Mouse (Mus musculus): ENCODE results near the gene Rad9a. TPM values are rescaled to one million over a fixed set of nuclear protein-coding genes. Genes with fewer than 3 reads are reported as not detected.

Rad9a gene
- polyA plus RNA-seq, 1 experiment from 2014 or later: 39.4 TPM

DNA sequence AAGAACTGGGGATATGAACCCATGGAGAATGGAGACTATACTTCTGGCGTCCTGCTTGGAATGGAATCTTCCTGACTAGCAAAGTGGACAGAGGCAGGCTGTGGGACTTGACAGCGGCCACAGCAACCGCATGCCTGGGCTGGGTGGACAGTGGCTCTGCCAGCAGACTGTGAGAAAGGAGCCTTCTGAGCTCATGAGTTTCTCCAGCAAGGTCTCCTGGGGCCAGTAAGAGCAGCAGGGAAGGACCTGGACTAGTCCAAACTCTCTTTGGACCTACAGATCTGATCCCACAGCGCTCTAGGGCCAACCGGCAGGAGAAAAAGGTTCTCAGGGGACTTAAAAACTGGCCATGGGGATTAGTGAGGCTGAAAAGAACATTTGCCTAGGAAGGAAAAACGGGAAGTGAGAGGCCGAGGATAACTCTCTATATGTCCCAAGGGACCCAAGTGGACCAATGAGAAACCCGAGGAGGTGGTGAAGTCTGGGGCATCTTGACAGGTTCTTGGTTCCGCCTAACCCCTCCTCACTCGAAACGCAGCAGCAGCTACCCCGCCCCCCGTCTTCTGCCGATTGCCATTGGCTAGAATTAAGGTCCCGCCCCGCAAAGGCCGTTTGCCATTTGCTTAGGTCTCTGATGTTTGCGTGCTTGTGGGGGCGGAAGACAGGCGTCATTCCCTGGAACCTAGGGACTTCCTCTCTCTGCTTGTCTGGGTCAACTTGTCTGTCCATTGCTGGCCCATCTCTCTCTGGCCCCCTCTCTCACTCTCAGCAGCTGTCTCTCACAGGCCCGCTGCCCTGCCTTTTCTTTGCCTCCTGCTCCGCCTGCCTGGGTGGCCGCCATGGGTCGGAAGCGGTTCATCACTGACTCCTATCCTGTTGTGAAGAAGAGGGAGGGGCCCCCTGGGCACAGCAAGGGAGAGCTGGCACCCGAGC lies 30.1 kb upstream of the Rad9a start, which contains the start of gene Pold4:
Gene Pold4 (plus strand): TSS at position 647 of the 933 bp plus-strand sequence.
- Histone ChIP-seq H3K27ac (ENCODE audit: low read length) (peak within 1 kb of the TSS; percentile 93), H3K4me3 (ENCODE audit: low read length) (peak within 1 kb of the TSS; percentile 54), H3K9ac (replicated peaks; ENCODE audit: low read length) (peak within 1 kb of the TSS; percentile 75), H3K9me3 (ENCODE audit: low read length) (no peaks in the 10 kb centered on the region), H3K36me3 (ENCODE audit: insufficient read depth, low read length) (no peaks in the 10 kb centered on the region), H3K4me1 (ENCODE audit: insufficient read depth, low read length) (peaks cover 34% of the 10 kb centered on the region), H3K4me2 (replicated peaks; ENCODE audit: low read depth, low read length) (peak within 1 kb of the TSS; percentile 85), H3K27me3 (ENCODE audit: insufficient read depth, low read length) (no peaks in the 10 kb centered on the region)
- peak; percentile 83 for ATAC-seq (ENCODE audit: low FRiP score, low TSS enrichment)
- 10% methylated on average over 26 of the region's 26 CpGs for WGBS

- H3K4me3 ChIP-seq (ENCODE audit: low read length): no peak overlapping the region
- 40% methylated on average over 8 of the region's 8 CpGs for WGBS
- H3K36me3 ChIP-seq (ENCODE audit: insufficient read depth, low read length): no peaks in the 10 kb centered on the region
- peak overlapping the region; percentile 35; the same call in 1 of the 2 replicates for H3K27ac ChIP-seq (ENCODE audit: low read length)
- ATAC-seq (ENCODE audit: low FRiP score, low TSS enrichment): no peak
- no peaks in the 10 kb centered on the region for H3K27me3 ChIP-seq (ENCODE audit: insufficient read depth, low read length)
- peaks cover 34% of the 10 kb centered on the region for H3K4me1 ChIP-seq (ENCODE audit: insufficient read depth, low read length)
- no peaks in the 10 kb centered on the region for H3K9me3 ChIP-seq (ENCODE audit: low read length)
- 0 out of 2 replicates have a peak overlapping the region, but pooled peaks have one; percentile 47 for H3K9ac ChIP-seq (replicated peaks; ENCODE audit: low read length)
- no peak overlapping the region for H3K4me2 ChIP-seq (replicated peaks; ENCODE audit: low read depth, low read length)
Measured at GRCm38 (mm10) chr19:4230415-4230814, 29.0 kb upstream of the Rad9a start.

- H3K27ac ChIP-seq (ENCODE audit: low read length): peak overlapping the region; percentile 35; the same call in 1 of the 2 replicates
- no peaks in the 10 kb centered on the region for H3K27me3 ChIP-seq (ENCODE audit: insufficient read depth, low read length)
- peaks cover 34% of the 10 kb centered on the region for H3K4me1 ChIP-seq (ENCODE audit: insufficient read depth, low read length)
- ATAC-seq (ENCODE audit: low FRiP score, low TSS enrichment): peak; percentile 35; the same call in 1 of the 2 replicates
- H3K4me3 ChIP-seq (ENCODE audit: low read length): no peak overlapping the region
- no peaks in the 10 kb centered on the region for H3K9me3 ChIP-seq (ENCODE audit: low read length)
- no peak overlapping the region for H3K4me2 ChIP-seq (replicated peaks; ENCODE audit: low read depth, low read length)
- peak overlapping the region; percentile 47; the same call in 1 of the 2 replicates for H3K9ac ChIP-seq (replicated peaks; ENCODE audit: low read length)
- 15% methylated on average over 6 of the region's 9 CpGs for WGBS
- no peaks in the 10 kb centered on the region for H3K36me3 ChIP-seq (ENCODE audit: insufficient read depth, low read length)
Measured at GRCm38 (mm10) chr19:4229451-4230076, 28.1 kb upstream of the Rad9a start.

- ATAC-seq (ENCODE audit: low FRiP score, low TSS enrichment): no peak
- Histone ChIP-seq H3K9me3 (ENCODE audit: low read length) (no peaks in the 10 kb centered on the region), H3K4me3 (ENCODE audit: low read length) (no peak overlapping the region), H3K4me1 (ENCODE audit: insufficient read depth, low read length) (peaks cover 34% of the 10 kb centered on the region), H3K4me2 (replicated peaks; ENCODE audit: low read depth, low read length) (no peak overlapping the region), H3K9ac (replicated peaks; ENCODE audit: low read length) (no peak overlapping the region), H3K27me3 (ENCODE audit: insufficient read depth, low read length) (no peaks in the 10 kb centered on the region), H3K36me3 (ENCODE audit: insufficient read depth, low read length) (no peaks in the 10 kb centered on the region), H3K27ac (ENCODE audit: low read length) (no peak overlapping the region)
- 76% methylated on average over 4 of the region's 4 CpGs for WGBS
Measured at GRCm38 (mm10) chr19:4228891-4229290, 27.4 kb upstream of the Rad9a start.

- peaks cover 34% of the 10 kb centered on the region for H3K4me1 ChIP-seq (ENCODE audit: insufficient read depth, low read length)
- H3K27ac ChIP-seq (ENCODE audit: low read length): no peak overlapping the region
- ATAC-seq (ENCODE audit: low FRiP score, low TSS enrichment): peak; percentile 36
- no peaks in the 10 kb centered on the region for H3K36me3 ChIP-seq (ENCODE audit: insufficient read depth, low read length)
- WGBS: 16% methylated on average over 8 of the region's 8 CpGs
- H3K9me3 ChIP-seq (ENCODE audit: low read length): no peaks in the 10 kb centered on the region
- H3K4me3 ChIP-seq (ENCODE audit: low read length): no peak overlapping the region
- no peaks in the 10 kb centered on the region for H3K27me3 ChIP-seq (ENCODE audit: insufficient read depth, low read length)
- H3K9ac ChIP-seq (replicated peaks; ENCODE audit: low read length): peak overlapping the region; percentile 22; the same call in 1 of the 2 replicates
- H3K4me2 ChIP-seq (replicated peaks; ENCODE audit: low read depth, low read length): no peak overlapping the region
Measured at GRCm38 (mm10) chr19:4227894-4228678, 26.6 kb upstream of the Rad9a start.

GRCm38 (mm10) chr19:4227446-4227845 lies 26.0 kb upstream of the Rad9a start:
- Histone ChIP-seq H3K9ac (replicated peaks; ENCODE audit: low read length) (no peak overlapping the region), H3K27me3 (ENCODE audit: insufficient read depth, low read length) (no peaks in the 10 kb centered on the region), H3K27ac (ENCODE audit: low read length) (no peak overlapping the region), H3K4me1 (ENCODE audit: insufficient read depth, low read length) (peaks cover 38% of the 10 kb centered on the region), H3K9me3 (ENCODE audit: low read length) (no peaks in the 10 kb centered on the region), H3K4me2 (replicated peaks; ENCODE audit: low read depth, low read length) (no peak overlapping the region), H3K4me3 (ENCODE audit: low read length) (no peak overlapping the region), H3K36me3 (ENCODE audit: insufficient read depth, low read length) (no peaks in the 10 kb centered on the region)
- WGBS: 68% methylated on average over 5 of the region's 5 CpGs
- ATAC-seq (ENCODE audit: low FRiP score, low TSS enrichment): no peak

- WGBS: 85% methylated on average over 7 of the region's 7 CpGs
- no peaks in the 10 kb centered on the region for H3K27me3 ChIP-seq (ENCODE audit: insufficient read depth, low read length)
- H3K4me2 ChIP-seq (replicated peaks; ENCODE audit: low read depth, low read length): no peak overlapping the region
- no peak overlapping the region for H3K4me3 ChIP-seq (ENCODE audit: low read length)
- no peak for ATAC-seq (ENCODE audit: low FRiP score, low TSS enrichment)
- H3K9ac ChIP-seq (replicated peaks; ENCODE audit: low read length): no peak overlapping the region
- no peak overlapping the region for H3K27ac ChIP-seq (ENCODE audit: low read length)
- no peaks in the 10 kb centered on the region for H3K9me3 ChIP-seq (ENCODE audit: low read length)
- no peaks in the 10 kb centered on the region for H3K36me3 ChIP-seq (ENCODE audit: insufficient read depth, low read length)
- H3K4me1 ChIP-seq (ENCODE audit: insufficient read depth, low read length): peaks cover 41% of the 10 kb centered on the region
Measured at GRCm38 (mm10) chr19:4226779-4227178, 25.3 kb upstream of the Rad9a start.

GRCm38 (mm10) chr19:4222165-4222564 lies 20.7 kb upstream of the Rad9a start:
- peak overlapping the region; percentile 87; the same call in 1 of the 2 replicates for H3K27ac ChIP-seq (ENCODE audit: low read length)
- H3K4me2 ChIP-seq (replicated peaks; ENCODE audit: low read depth, low read length): no peak overlapping the region
- H3K4me3 ChIP-seq (ENCODE audit: low read length): no peak overlapping the region
- H3K27me3 ChIP-seq (ENCODE audit: insufficient read depth, low read length): no peaks in the 10 kb centered on the region
- 39% methylated on average over 11 of the region's 11 CpGs for WGBS
- no peaks in the 10 kb centered on the region for H3K9me3 ChIP-seq (ENCODE audit: low read length)
- ATAC-seq (ENCODE audit: low FRiP score, low TSS enrichment): peak; percentile 47
- H3K4me1 ChIP-seq (ENCODE audit: insufficient read depth, low read length): peaks cover 43% of the 10 kb centered on the region
- H3K9ac ChIP-seq (replicated peaks; ENCODE audit: low read length): no peak overlapping the region
- no peaks in the 10 kb centered on the region for H3K36me3 ChIP-seq (ENCODE audit: insufficient read depth, low read length)

DNA sequence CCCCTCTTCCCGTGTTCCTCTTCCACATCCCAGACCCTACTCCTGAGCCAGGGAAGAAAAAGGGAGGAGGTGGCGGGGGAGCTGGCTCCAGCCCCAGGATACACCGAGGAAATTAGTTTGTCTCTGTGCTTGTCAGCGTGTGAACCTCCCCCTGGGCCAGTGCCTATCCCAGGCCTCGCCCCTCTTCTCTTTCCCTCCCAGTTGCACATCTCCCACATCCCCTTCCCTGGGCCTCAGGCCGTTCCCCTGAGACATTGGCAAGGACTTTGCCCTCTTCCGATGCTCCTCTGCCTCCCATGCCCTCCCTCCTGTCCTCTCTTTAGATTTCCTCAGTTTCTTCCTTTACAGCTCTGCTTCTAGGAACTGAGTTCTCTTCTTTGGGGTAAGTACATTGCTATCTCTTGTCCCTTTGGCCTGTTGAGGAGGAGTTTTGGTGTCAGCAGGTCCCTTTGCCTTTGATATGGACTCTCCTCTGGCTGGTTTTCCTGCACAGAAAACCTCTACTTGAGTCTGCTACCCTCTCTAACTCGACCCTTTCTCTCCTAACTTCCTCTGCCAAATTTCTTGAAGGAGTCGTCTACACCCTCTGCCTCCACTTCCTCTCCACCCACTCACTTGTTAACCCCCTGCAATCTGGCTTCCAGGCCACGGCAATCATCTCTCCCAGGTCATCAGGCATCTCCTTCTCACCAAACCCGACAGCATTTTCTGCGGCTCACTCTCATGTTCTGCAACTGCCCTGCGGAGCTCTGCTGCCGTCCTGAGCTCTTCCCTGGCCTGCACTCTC lies 19.7 kb upstream of the Rad9a start:
- Histone ChIP-seq H3K4me1 (ENCODE audit: insufficient read depth, low read length) (peaks cover 53% of the 10 kb centered on the region), H3K9ac (replicated peaks; ENCODE audit: low read length) (peak overlapping the region; percentile 52), H3K4me2 (replicated peaks; ENCODE audit: low read depth, low read length) (peak overlapping the region; percentile 31), H3K36me3 (ENCODE audit: insufficient read depth, low read length) (no peaks in the 10 kb centered on the region), H3K27me3 (ENCODE audit: insufficient read depth, low read length) (no peaks in the 10 kb centered on the region), H3K4me3 (ENCODE audit: low read length) (no peak overlapping the region; the same call in 1 of the 2 replicates), H3K9me3 (ENCODE audit: low read length) (no peaks in the 10 kb centered on the region), H3K27ac (ENCODE audit: low read length) (peak overlapping the region; percentile 87)
- WGBS: 16% methylated on average over 14 of the region's 14 CpGs
- ATAC-seq (ENCODE audit: low FRiP score, low TSS enrichment): peak; percentile 37

Data from kidney, embryonic 16.5 days (tissue).